Mouse (Mus musculus) lung, postnatal 0 days (tissue): ENCODE data around the gene Aifm3. TPM values are rescaled to one million over a fixed set of nuclear protein-coding genes. Genes with fewer than 3 reads are reported as not detected.
A peak's percentile ranks its signal among the peaks of the same experiment; 100 is the strongest.
"Not testable (repeated sequence)": the region's sequence is repeated elsewhere in the genome, so short reads cannot be mapped to it uniquely, and the experiment has no call there.

Experiments
- ATAC-seq: fragments of 200-750 bp; cut with Nextera tagmentation; 2 replicates; pipeline ENCODE4 v1.8.0; 2017; ENCODE audit warnings: moderate library complexity
- DNase-seq: peaks from one replicate; pipeline ENCODE4 v3.0.0-alpha.2; 2016; ENCODE audit warnings: low spot score
- H3K27ac ChIP-seq: fragments of 300-500 bp; sonication (generic); 2 replicates; pipeline ENCODE4 v1.5.1; 2014; ENCODE audit warnings: antibody characterized with exemption, mild to moderate bottlenecking, low read length, mixed read lengths
- H3K27me3 ChIP-seq: fragments of 300-500 bp; sonication (generic); replicated peaks from 2 replicates; pipeline ENCODE4 v1.6.1; 2014; ENCODE audit warnings: low read length, mixed read lengths; ENCODE audit not compliant: insufficient read depth
- H3K36me3 ChIP-seq: fragments of 300-500 bp; sonication (generic); 2 replicates; pipeline ENCODE4 v1.6.1; 2014; ENCODE audit warnings: low read length, mixed read lengths; ENCODE audit not compliant: insufficient read depth
- H3K4me1 ChIP-seq: fragments of 300-500 bp; sonication (generic); 2 replicates; pipeline ENCODE4 v1.6.1; 2014; ENCODE audit warnings: antibody characterized with exemption, low read depth, low read length, mixed read lengths; ENCODE audit not compliant: insufficient read depth
- H3K4me2 ChIP-seq: fragments of 300-500 bp; sonication (generic); replicated peaks from 2 replicates; pipeline ENCODE4 v1.6.1; 2014; ENCODE audit warnings: low read depth, mild to moderate bottlenecking, low read length, moderate library complexity, mixed read lengths
- H3K4me3 ChIP-seq: fragments of 300-500 bp; sonication (generic); 2 replicates; pipeline ENCODE4 v1.5.1; 2014; ENCODE audit warnings: low read depth, low read length
- H3K9ac ChIP-seq: fragments of 300-500 bp; sonication (generic); replicated peaks from 2 replicates; pipeline ENCODE4 v1.6.1; 2014; ENCODE audit warnings: low read depth, mild to moderate bottlenecking
- H3K9me3 ChIP-seq: fragments of 300-500 bp; sonication (generic); 2 replicates; pipeline ENCODE4 v1.6.1; 2016; ENCODE audit warnings: low read length, mixed read lengths
- CTCF ChIP-seq: IDR thresholded peaks from 2 replicates; pipeline ENCODE4 v1.5.1; 2016; ENCODE audit warnings: antibody characterized with exemption, mild to moderate bottlenecking
- EP300 ChIP-seq: IDR thresholded peaks from 2 replicates; pipeline ENCODE4 v1.6.1; 2016; ENCODE audit warnings: antibody characterized with exemption, mild to moderate bottlenecking, control low read depth
- WGBS: fragments of 180-500 bp; shearing (Covaris S2); extraction: QIAGEN DNeasy Blood & Tissue Kit; methylation state at CpG from one replicate; pipeline ENCODE4 v1.1.7; 2014; 5-methylcytosine and 5-hydroxymethylcytosine counted together
- polyA plus RNA-seq: library from polyadenylated mRNA; unstranded; fragments of >200 nt; fragmentation: Nextera tagmentation; extraction: Ambion mirVana; gene quantifications from 2 replicates; pipeline ENCODE4 v1.2.1, GENCODE M21; 2015

Gene Aifm3
- polyA plus RNA-seq, 1 experiment from 2014 or later, result 2.8 TPM

DNA sequence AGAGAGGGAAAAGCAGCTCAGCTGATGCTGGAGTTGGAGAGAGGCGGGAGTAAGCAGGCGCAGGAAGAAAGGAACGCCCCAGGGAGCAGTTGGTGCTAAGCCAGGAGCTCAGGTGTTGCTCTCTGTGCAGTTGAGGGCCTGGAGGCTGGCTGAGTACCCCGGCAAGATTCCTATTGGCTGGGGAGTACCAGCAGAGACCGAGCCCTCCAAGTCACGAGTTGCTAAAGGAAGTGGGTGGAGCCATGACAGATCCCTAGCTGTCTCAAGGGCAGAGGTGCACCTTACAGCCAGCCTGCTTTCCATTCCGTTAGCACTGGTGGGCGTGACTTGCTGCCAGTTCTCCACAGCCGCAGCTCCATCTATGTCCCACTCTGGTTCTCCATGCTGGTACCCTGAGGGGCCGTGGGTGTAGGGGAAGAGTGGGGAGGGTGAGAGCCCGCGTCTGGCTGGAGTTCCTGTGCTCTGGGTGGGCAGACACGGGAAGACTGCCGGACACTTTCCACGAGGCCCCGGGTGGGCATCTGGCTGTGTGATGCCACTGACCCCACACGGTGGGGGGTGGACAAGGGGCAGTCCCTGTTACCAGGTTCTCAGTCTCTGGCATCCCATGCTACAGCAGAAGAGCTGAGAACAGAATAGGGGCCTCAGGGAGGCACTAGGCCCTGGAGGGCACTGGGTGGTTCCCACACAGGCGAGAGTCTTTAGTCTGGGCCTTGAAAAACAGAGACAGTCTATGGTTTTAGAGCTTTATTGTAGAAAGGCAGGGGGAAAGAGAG is 64.7 kb downstream of the Aifm3 start:
- no peak overlapping the region; the same call in 1 of the 2 replicates for H3K27ac ChIP-seq

GRCm38 (mm10) chr16:17554702-17555101 is 65.3 kb downstream of the Aifm3 start:
- peak overlapping the region; percentile 16; the same call in 1 of the 2 replicates for H3K27ac ChIP-seq
- H3K27me3 ChIP-seq, H3K9ac ChIP-seq, H3K4me3 ChIP-seq, H3K36me3 ChIP-seq, H3K4me1 ChIP-seq, H3K9me3 ChIP-seq: not testable (repeated sequence)
- 19% methylated on average over 4 of the region's 4 CpGs for WGBS
- ATAC-seq (peak; percentile 32; the same call in 1 of the 2 replicates), DNase-seq (peak; percentile 41)
- H3K4me2 ChIP-seq, result peak overlapping the region; percentile 46

More for the DNA sequence above, 64.7 kb downstream of the Aifm3 start:
- Histone ChIP-seq H3K9me3 (no peaks in the 10 kb centered on the region), H3K4me2 (peak overlapping the region; percentile 46), H3K4me3 (no peak overlapping the region), H3K27me3 (no peaks in the 10 kb centered on the region), H3K4me1 (no peaks in the 10 kb centered on the region), H3K36me3 (no peaks in the 10 kb centered on the region), H3K9ac (no peak overlapping the region)
- ATAC-seq, result peak; percentile 99
- 7% methylated on average over 18 of the region's 18 CpGs for WGBS
- peak; percentile 98 for DNase-seq
- TF ChIP-seq CTCF (no peak), EP300 (no peak)

GRCm38 (mm10) chr16:17556180-17556579 is 66.8 kb downstream of the Aifm3 start:
- ATAC-seq (no peak), DNase-seq (no peak)
- H3K9ac ChIP-seq, result no peak overlapping the region
- H3K9me3 ChIP-seq, result no peaks in the 10 kb centered on the region
- H3K4me3 ChIP-seq, result no peak overlapping the region
- H3K4me2 ChIP-seq, result no peak overlapping the region
- 83% methylated on average over 4 of the region's 4 CpGs for WGBS
- H3K27ac ChIP-seq, result no peak overlapping the region
- H3K27me3 ChIP-seq, result no peaks in the 10 kb centered on the region
- no peaks in the 10 kb centered on the region for H3K36me3 ChIP-seq
- TF ChIP-seq EP300 (no peak), CTCF (no peak)
- no peaks in the 10 kb centered on the region for H3K4me1 ChIP-seq

DNA sequence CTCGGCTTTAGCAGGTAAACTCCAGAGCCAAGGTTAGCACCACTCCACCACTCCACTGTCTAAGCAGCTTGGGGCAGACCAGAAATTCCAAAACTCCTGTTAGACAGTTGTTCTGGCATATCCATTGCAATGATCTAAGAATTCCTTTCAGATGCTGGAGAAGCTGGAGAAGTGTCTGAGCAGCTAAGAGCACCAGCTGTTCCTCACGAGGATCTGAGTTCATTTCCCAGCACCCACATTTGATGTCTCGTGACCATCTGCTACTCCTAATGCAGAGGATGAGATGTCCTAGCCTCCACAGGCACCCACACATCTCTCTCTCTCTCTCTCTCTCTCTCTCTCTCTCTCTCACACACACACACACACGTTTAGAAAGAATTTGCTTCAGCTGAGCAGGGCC is 67.5 kb downstream of the Aifm3 start:
- Histone ChIP-seq H3K9me3 (no peaks in the 10 kb centered on the region), H3K27ac (no peak overlapping the region), H3K4me1 (peaks cover 4% of the 10 kb centered on the region; the same call in 1 of the 2 replicates), H3K36me3 (no peaks in the 10 kb centered on the region), H3K4me3 (no peak overlapping the region), H3K9ac (no peak overlapping the region), H3K27me3 (no peaks in the 10 kb centered on the region), H3K4me2 (no peak overlapping the region)
- 55% methylated on average over 4 of the region's 4 CpGs for WGBS
- TF ChIP-seq EP300 (no peak), CTCF (no peak)
- ATAC-seq, result no peak
- no peak for DNase-seq

Other genes with a start within 250 kb of the Aifm3 start
- 7.1 and 7.7 TPM in 2 replicates for gene Tmem191c, start 213.5 kb upstream of the Aifm3 start, polyA plus RNA-seq
- 1.2 and 2.1 TPM in 2 replicates for gene Serpind1, start 158.2 kb upstream of the Aifm3 start, polyA plus RNA-seq
- gene Snap29, start 83.6 kb upstream of the Aifm3 start, polyA plus RNA-seq, result 11.5 and 13.4 TPM in 2 replicates
- 14.2 and 17.1 TPM in 2 replicates for gene Pi4ka, start 83.3 kb upstream of the Aifm3 start, polyA plus RNA-seq
- 33.1 and 39.6 TPM in 2 replicates for gene Crkl, start 37.6 kb upstream of the Aifm3 start, polyA plus RNA-seq
- gene Lztr1, start 19.1 kb downstream of the Aifm3 start, polyA plus RNA-seq, result 63.3 and 64.7 TPM in 2 replicates
- 49.5 and 53.4 TPM in 2 replicates for gene Thap7, start 41.5 kb downstream of the Aifm3 start, polyA plus RNA-seq
- 5.3 and 7.7 TPM in 2 replicates for gene Lrrc74b, start 71.6 kb downstream of the Aifm3 start, polyA plus RNA-seq
- gene P2rx6, start 72.3 kb downstream of the Aifm3 start, polyA plus RNA-seq, result 3.3 and 3.6 TPM in 2 replicates
- 12.2 and 14.5 TPM in 2 replicates for gene Slc7a4, start 93.6 kb downstream of the Aifm3 start, polyA plus RNA-seq
- gene Smpd4, start 129.7 kb downstream of the Aifm3 start, polyA plus RNA-seq, result 7.9 and 8.8 TPM in 2 replicates
- gene Ccdc74a, start 156.9 kb downstream of the Aifm3 start, polyA plus RNA-seq, result 10.4 and 13.0 TPM in 2 replicates
- gene Med15, start 243.3 kb downstream of the Aifm3 start, polyA plus RNA-seq, result 23.0 and 24.0 TPM in 2 replicates